Mouse (Mus musculus): ENCODE measurements around the gene Fcrl5.
"Not testable (repeated sequence)": the region's sequence is repeated elsewhere in the genome, so short reads cannot be mapped to it uniquely, and the experiment has no call there.

The Fcrl5 gene

DNA sequence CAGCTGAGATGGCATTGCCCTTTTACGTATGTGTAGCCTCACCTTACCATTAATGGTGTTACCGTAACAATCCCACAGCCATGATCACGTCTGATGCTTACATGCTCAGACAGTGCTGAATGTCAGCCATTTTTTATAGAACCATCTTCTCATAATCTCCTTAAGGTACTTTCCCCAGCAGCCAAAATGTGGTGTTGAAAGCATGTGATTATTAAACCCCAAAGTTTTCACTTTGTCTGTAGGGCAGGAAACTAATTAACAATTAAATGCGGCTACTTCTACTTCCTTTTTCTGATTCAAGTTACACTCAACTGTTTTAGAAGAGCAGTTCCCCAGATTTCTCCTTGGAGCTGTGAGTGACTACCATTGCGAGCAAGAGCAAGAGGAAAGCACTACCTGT, at the start of gene Fcrl5:
Gene Fcrl5, plus strand, starts transcription at position 295 of the 400 bp plus-strand sequence.
- DNase-seq, result no peak

GRCm38 (mm10) chr3:87390935-87391334, 44.6 kb upstream of the Fcrl5 start:
- DNase-seq, result no peak

DNA sequence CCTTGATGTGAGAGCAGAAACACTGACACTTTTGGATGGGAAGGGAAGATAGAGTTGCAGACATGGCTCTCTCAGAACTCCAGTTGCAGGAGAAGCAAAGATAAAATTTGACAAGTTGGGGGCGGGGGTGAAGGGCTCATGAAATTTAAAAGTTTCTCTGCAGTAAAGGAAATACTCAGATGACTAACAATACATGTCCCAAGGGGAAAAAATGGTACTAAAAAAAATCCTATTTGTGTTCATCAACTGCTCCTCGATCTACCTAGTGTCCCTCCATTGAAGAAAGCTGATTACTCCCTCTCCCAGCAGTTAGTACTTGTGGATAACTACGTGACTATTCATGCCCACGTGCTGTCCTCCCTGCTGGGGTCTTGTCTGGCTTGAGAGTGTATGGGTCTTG, 36.8 kb upstream of the Fcrl5 start:
- no peak for DNase-seq

DNA sequence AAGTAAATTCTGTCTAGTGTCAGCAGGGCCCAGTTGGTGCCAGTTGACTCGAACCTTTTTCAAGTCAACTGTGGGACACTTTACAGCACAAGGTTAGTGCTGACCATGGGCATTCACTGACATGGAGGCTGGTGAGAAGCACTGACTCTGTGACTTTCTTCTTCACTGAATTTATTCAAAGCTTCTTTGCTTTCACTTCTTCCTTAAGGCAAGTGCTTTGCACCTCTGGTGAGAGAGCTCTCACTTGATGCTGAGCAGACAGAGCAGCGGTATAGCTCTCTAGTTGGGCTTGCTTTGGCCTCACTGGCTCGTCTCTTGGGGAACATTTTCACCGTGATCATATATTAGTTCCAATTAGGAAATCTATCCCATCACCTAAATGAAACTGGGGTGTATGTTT, 35.7 kb upstream of the Fcrl5 start:
- DNase-seq, result no peak

DNA sequence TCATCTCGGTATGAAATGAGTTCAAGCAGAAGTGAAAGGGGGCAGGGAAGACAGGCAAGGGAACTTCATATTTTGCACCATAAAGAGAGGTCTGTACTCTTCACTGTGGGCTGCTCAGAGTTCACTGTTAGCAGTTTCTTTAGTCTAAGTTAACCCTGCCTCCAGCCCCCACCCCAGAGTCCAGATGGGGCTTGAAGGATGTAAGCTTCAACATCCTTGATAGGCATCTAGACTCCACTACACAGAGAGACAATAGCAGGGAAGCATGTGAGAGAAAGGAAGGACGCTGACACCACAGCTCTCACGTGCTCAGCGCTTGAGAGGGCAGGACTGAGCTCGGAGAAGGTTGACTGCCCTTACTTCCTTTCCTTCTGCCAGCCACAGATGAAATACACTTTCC, 34.3 kb upstream of the Fcrl5 start:
- DNase-seq, result peak; percentile 35

- peak; percentile 65 for DNase-seq
Observed at GRCm38 (mm10) chr3:87408171-87408570, 27.4 kb upstream of the Fcrl5 start.

DNA sequence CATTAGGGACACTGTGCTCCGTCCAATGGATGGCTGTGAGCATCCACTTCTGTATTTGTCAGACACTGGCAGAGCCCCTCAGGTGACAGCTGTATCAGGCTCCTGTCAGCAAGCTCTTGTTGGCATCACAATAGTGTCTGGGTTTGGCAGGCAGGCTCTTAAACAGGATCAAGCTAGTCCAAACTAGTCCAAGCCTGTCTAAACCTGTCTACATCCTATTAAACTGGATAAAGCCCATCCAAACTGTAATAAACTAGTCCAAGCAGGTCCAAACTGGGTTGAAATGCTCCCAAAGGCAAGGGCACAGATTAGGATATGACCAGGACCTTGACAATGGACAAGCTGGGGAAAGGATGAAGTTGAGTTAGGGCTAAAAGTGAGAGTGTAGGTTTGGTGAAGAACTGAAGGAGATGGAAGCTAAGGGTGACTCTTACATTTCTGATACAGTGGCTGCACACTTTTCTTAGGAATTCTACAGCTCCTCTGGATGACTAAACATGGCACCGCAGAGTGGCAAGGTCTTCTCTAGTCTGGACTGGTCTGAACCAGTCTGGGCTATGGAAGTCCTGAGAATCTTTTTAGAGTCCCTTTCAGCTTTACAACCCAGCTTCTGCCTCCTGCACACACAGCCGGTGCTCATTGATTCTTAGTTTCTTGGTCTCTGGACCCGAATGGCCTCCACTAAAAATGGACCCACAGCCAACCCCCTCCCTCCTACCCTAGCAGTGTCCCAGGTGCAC, 26.2 kb upstream of the Fcrl5 start:
- DNase-seq, result no peak

GRCm38 (mm10) chr3:87410605-87411004, 25.0 kb upstream of the Fcrl5 start:
- no peak for DNase-seq

DNA sequence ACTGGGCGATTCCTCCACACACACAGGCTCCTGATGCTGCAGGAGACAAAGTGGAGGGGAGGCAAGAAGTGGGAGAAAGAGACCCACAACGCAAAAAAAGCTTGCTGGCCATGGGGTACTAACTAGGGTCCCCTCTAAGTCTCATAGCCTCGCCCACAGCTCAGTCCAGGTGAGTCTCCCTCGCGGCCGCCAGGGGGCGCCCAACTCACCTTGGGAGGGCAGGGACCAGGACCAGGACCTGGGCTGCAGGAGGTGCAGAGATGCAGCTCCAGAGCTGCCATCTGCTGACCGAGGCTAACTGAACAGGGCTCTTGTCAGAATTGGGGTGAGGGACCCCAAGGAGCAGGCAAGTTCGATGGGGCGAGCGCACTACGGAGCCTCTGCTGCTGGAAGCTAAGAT, 24.4 kb upstream of the Fcrl5 start:
- peak; percentile 69 for DNase-seq

GRCm38 (mm10) chr3:87420645-87421044, 14.9 kb upstream of the Fcrl5 start:
- no peak for DNase-seq

DNA sequence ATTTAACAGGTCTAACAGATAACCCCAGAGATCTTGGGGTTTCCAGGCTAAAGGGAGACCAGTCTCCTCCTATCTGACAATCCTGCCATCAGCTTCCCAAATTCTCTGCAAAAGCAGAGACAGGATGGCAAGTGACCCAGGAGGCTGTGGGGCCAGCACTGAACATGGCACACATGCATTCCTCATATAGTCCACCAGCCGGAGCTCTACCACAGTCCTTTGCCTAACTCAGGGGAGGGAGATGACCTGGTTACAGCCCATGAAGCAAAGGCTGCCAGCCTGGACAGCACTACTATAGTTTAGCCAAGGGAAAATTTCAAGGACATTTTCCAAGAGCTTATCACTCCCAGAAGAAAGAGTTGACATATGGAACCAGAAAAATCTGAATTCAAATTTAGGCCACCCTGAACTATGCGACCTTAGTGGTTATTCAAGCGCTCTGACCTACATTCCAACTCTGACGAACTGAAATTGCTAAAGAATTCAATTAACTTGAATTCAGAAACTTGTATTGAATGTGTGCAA, 13.1 kb upstream of the Fcrl5 start:
- DNase-seq, result no peak

DNA sequence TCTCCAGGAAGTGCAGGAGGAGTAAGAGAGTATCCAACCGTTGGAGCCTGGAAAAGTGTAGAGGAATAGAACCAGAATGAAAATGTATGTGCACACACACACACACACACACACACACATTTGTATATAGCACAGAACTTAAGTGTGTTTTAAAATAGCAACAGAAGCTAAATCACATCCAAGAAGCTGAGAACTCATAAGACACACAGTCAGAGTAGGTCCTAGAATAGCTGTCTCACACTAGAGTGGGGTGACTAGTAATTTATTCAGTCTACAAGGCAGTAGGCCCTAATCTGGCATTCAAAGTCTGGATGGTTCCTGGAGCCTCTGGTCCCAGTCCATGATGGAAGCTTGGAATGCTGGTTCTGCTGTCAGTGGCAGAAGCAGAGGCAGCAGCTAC, 5.0 kb downstream of the Fcrl5 start:
- DNase-seq, result no peak

DNA sequence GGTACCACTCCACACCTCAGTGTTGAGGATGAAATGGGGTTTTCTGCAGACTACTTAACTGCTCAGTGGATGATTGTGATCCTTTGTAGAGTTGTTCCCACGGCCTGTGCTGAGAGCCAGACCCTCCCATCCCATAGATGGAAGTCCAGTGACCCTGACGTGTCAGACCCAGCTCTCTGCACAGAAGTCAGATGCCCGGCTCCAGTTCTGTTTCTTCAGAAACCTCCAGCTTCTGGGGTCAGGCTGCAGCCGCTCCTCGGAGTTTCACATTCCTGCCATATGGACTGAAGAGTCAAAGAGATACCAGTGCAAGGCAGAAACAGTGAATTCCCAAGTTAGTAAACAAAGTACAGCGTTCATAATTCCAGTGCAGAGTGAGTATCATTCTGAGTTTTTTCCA, 8.4 kb downstream of the Fcrl5 start:
- DNase-seq, result no peak

DNA sequence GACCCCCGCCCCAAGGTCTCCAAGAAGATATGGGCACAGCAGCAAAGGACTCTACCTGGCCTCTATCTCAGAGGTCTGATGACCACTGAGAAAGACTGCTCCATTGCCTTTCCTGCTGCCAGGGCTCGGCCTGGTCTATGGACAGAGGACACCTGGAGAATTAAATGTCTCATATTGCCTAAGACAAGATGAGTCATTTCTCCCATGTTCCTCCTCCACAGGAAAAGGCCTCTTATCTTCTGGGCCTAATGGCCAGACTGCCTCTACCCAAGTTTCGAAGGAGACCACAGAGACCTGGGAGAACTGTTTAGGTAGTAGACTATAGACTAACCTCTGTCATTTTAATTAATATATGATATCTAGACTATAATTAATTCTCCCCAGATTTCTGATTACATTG, 29.9 kb downstream of the Fcrl5 start:
- no peak for DNase-seq

GRCm38 (mm10) chr3:87467011-87467410, 31.4 kb downstream of the Fcrl5 start:
- DNase-seq, result no peak

GRCm38 (mm10) chr3:87467416-87467815, 31.8 kb downstream of the Fcrl5 start:
- no peak for DNase-seq

- DNase-seq, result not testable (repeated sequence)
Observed at GRCm38 (mm10) chr3:87477948-87478347, 42.4 kb downstream of the Fcrl5 start.

GRCm38 (mm10) chr3:87478596-87478995, 43.0 kb downstream of the Fcrl5 start:
- not testable (repeated sequence) for DNase-seq

GRCm38 (mm10) chr3:87479230-87479629, 43.7 kb downstream of the Fcrl5 start:
- not testable (repeated sequence) for DNase-seq

GRCm38 (mm10) chr3:87487392-87487791, 51.8 kb downstream of the Fcrl5 start:
- no peak for DNase-seq

GRCm38 (mm10) chr3:87487911-87488310, 52.3 kb downstream of the Fcrl5 start:
- no peak for DNase-seq

DNA sequence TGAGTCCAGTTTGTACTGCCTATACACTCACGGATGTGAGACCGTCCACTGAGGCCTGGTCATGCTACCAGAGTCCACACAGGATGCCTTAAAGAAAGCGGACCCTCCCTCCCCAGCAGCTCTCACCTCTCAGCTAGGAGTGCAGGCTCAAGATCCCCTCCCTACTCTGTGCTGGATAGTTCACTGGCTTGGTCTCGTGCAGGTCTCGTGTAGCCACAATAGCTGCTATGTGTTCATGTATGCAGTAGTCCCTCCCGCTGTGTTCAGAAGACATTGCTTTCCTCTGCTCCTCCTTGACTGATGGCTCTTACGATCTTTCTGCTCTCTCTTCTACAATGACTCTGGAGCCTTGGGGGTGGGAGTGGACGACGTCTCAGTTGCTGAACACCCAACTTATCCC, 62.7 kb downstream of the Fcrl5 start:
- no peak for DNase-seq

- DNase-seq, result peak; percentile 78
Observed at GRCm38 (mm10) chr3:87499072-87499471, 63.5 kb downstream of the Fcrl5 start.

GRCm38 (mm10) chr3:87500088-87501055, 64.8 kb downstream of the Fcrl5 start:
- peak; percentile 71 for DNase-seq
